Mouse (Mus musculus) embryonic facial prominence, embryonic 13.5 days (tissue): ENCODE results near the gene Insrr. TPM values are rescaled to one million over a fixed set of nuclear protein-coding genes. Genes with fewer than 3 reads are reported as not detected.
A peak's percentile ranks its signal among the peaks of the same experiment; 100 is the strongest.

ENCODE experiments used
- ATAC-seq: fragments of 200-750 bp; cut with Nextera tagmentation; 2 replicates; pipeline ENCODE4 v1.8.0; 2017; ENCODE audit warnings: low read depth; ENCODE audit not compliant: insufficient number of reproducible peaks, insufficient read depth, low FRiP score, low TSS enrichment
- H3K27ac ChIP-seq: fragments of 300-500 bp; sonication (generic); 2 replicates; pipeline ENCODE4 v1.5.1; 2015; ENCODE audit warnings: moderate library complexity, mild to moderate bottlenecking, inconsistent platforms
- H3K27me3 ChIP-seq: fragments of 300-500 bp; sonication (generic); 2 replicates; pipeline ENCODE4 v1.6.1; 2015; ENCODE audit warnings: mild to moderate bottlenecking, inconsistent platforms
- H3K36me3 ChIP-seq: fragments of 300-500 bp; sonication (generic); 2 replicates; pipeline ENCODE4 v1.6.1; 2015; ENCODE audit warnings: mild to moderate bottlenecking, inconsistent platforms
- H3K4me1 ChIP-seq: fragments of 300-500 bp; sonication (generic); 2 replicates; pipeline ENCODE4 v1.6.1; 2015; ENCODE audit warnings: inconsistent platforms
- H3K4me2 ChIP-seq: fragments of 300-500 bp; sonication (generic); 2 replicates; pipeline ENCODE4 v1.6.1; 2015; ENCODE audit warnings: moderate library complexity, mild to moderate bottlenecking, inconsistent platforms
- H3K4me3 ChIP-seq: fragments of 300-500 bp; sonication (generic); 2 replicates; pipeline ENCODE4 v1.5.1; 2015; ENCODE audit warnings: mild to moderate bottlenecking, inconsistent platforms
- H3K9ac ChIP-seq: fragments of 300-500 bp; sonication (generic); 2 replicates; pipeline ENCODE4 v1.6.1; 2015; ENCODE audit warnings: mild to moderate bottlenecking, inconsistent platforms
- H3K9me3 ChIP-seq: fragments of 300-500 bp; sonication (generic); 2 replicates; pipeline ENCODE4 v1.6.1; 2016; ENCODE audit warnings: inconsistent platforms
- WGBS: fragments of 180-500 bp; shearing (Covaris S2); methylation state at CpG from one replicate; pipeline ENCODE4 v1.1.7; 2015; ENCODE audit warnings: mixed read lengths; 5-methylcytosine and 5-hydroxymethylcytosine counted together
- polyA plus RNA-seq: library from polyadenylated mRNA; unstranded; fragments of >200 nt; fragmentation: Nextera tagmentation; extraction: Ambion mirVana; gene quantifications from 2 replicates; pipeline ENCODE4 v1.2.1, GENCODE M21; 2015

Insrr gene
- polyA plus RNA-seq, 1 experiment from 2014 or later: 0.80 TPM

- Histone ChIP-seq H3K9ac (peak overlapping the region; percentile 46; the same call in 1 of the 2 replicates), H3K27me3 (peaks cover 12% of the 10 kb centered on the region), H3K4me2 (peak overlapping the region; percentile 54), H3K9me3 (no peaks in the 10 kb centered on the region), H3K4me3 (peak overlapping the region; percentile 28), H3K4me1 (peaks cover 60% of the 10 kb centered on the region), H3K27ac (peak overlapping the region; percentile 91), H3K36me3 (no peaks in the 10 kb centered on the region)
- WGBS: 7% methylated on average over 15 of the region's 15 CpGs
- peak; percentile 79 for ATAC-seq
These were observed 33.0 kb upstream of the Insrr start for GRCm38 (mm10) chr3:87763683-87764289.

GRCm38 (mm10) chr3:87764506-87764905, 32.2 kb upstream of the Insrr start:
- H3K4me2 ChIP-seq: peak overlapping the region; percentile 54
- peaks cover 56% of the 10 kb centered on the region for H3K4me1 ChIP-seq
- H3K4me3 ChIP-seq: peak overlapping the region; percentile 28
- no peaks in the 10 kb centered on the region for H3K36me3 ChIP-seq
- ATAC-seq: no peak
- H3K27me3 ChIP-seq: peaks cover 15% of the 10 kb centered on the region
- H3K9me3 ChIP-seq: no peaks in the 10 kb centered on the region
- H3K9ac ChIP-seq: peak overlapping the region; percentile 12; the same call in 1 of the 2 replicates
- peak overlapping the region; percentile 91 for H3K27ac ChIP-seq
- 16% methylated on average over 10 of the region's 10 CpGs for WGBS

- no peak for ATAC-seq
- peaks cover 18% of the 10 kb centered on the region for H3K27me3 ChIP-seq
- H3K4me2 ChIP-seq: peak overlapping the region; percentile 54
- no peak overlapping the region for H3K4me3 ChIP-seq
- 26% methylated on average over 10 of the region's 10 CpGs for WGBS
- peaks cover 56% of the 10 kb centered on the region for H3K4me1 ChIP-seq
- H3K36me3 ChIP-seq: no peaks in the 10 kb centered on the region
- H3K9me3 ChIP-seq: no peaks in the 10 kb centered on the region
- peak overlapping the region; percentile 91 for H3K27ac ChIP-seq
- H3K9ac ChIP-seq: peak overlapping the region; percentile 12; the same call in 1 of the 2 replicates
These were observed 31.7 kb upstream of the Insrr start for GRCm38 (mm10) chr3:87765091-87765490.

GRCm38 (mm10) chr3:87765631-87766283, 31.0 kb upstream of the Insrr start:
- ATAC-seq: no peak
- Histone ChIP-seq H3K4me1 (peaks cover 56% of the 10 kb centered on the region), H3K9me3 (no peaks in the 10 kb centered on the region), H3K27ac (peak overlapping the region; percentile 91; the same call in 1 of the 2 replicates), H3K9ac (no peak overlapping the region), H3K27me3 (peaks cover 19% of the 10 kb centered on the region), H3K4me2 (0 out of 2 replicates have a peak overlapping the region, but pooled peaks have one; percentile 54), H3K4me3 (no peak overlapping the region), H3K36me3 (no peaks in the 10 kb centered on the region)
- 74% methylated on average over 5 of the region's 5 CpGs for WGBS

- Histone ChIP-seq H3K9me3 (no peaks in the 10 kb centered on the region), H3K9ac (no peak overlapping the region), H3K27ac (no peak overlapping the region), H3K4me2 (no peak overlapping the region), H3K36me3 (no peaks in the 10 kb centered on the region), H3K27me3 (peaks cover 22% of the 10 kb centered on the region), H3K4me3 (no peak overlapping the region), H3K4me1 (peaks cover 54% of the 10 kb centered on the region)
- 82% methylated on average over 3 of the region's 3 CpGs for WGBS
- no peak for ATAC-seq
These were observed 30.5 kb upstream of the Insrr start for GRCm38 (mm10) chr3:87766284-87766667.

- no peak for ATAC-seq
- Histone ChIP-seq H3K4me2 (peak overlapping the region; percentile 65), H3K9me3 (no peaks in the 10 kb centered on the region), H3K36me3 (no peaks in the 10 kb centered on the region), H3K27me3 (peaks cover 36% of the 10 kb centered on the region), H3K9ac (peak overlapping the region; percentile 37; the same call in 1 of the 2 replicates), H3K27ac (0 out of 2 replicates have a peak overlapping the region, but pooled peaks have one; percentile 30), H3K4me1 (peaks cover 39% of the 10 kb centered on the region), H3K4me3 (peak overlapping the region; percentile 52)
- WGBS: 64% methylated on average over 8 of the region's 8 CpGs
These were observed 29.0 kb upstream of the Insrr start for GRCm38 (mm10) chr3:87767764-87768163.

- no peaks in the 10 kb centered on the region for H3K9me3 ChIP-seq
- peaks cover 33% of the 10 kb centered on the region for H3K4me1 ChIP-seq
- H3K27ac ChIP-seq: peak overlapping the region; percentile 57
- peak overlapping the region; percentile 52 for H3K4me3 ChIP-seq
- H3K27me3 ChIP-seq: peaks cover 37% of the 10 kb centered on the region
- peak overlapping the region; percentile 65 for H3K4me2 ChIP-seq
- no peak for ATAC-seq
- 48% methylated on average over 6 of the region's 6 CpGs for WGBS
- H3K9ac ChIP-seq: peak overlapping the region; percentile 65
- no peaks in the 10 kb centered on the region for H3K36me3 ChIP-seq
These were observed 28.3 kb upstream of the Insrr start for GRCm38 (mm10) chr3:87768431-87768830.

GRCm38 (mm10) chr3:87768844-87769243, 27.9 kb upstream of the Insrr start:
- no peak for ATAC-seq
- Histone ChIP-seq H3K4me2 (peak overlapping the region; percentile 65), H3K36me3 (no peaks in the 10 kb centered on the region), H3K27ac (peak overlapping the region; percentile 57; the same call in 1 of the 2 replicates), H3K9me3 (no peaks in the 10 kb centered on the region), H3K4me3 (peak overlapping the region; percentile 52), H3K27me3 (peaks cover 37% of the 10 kb centered on the region), H3K4me1 (peaks cover 29% of the 10 kb centered on the region), H3K9ac (peak overlapping the region; percentile 65)
- WGBS: under 1% methylated on average over 31 of the region's 37 CpGs

GRCm38 (mm10) chr3:87769506-87769905, 27.2 kb upstream of the Insrr start:
- 80% methylated on average over 8 of the region's 8 CpGs for WGBS
- no peak for ATAC-seq
- Histone ChIP-seq H3K4me3 (no peak overlapping the region), H3K9me3 (no peaks in the 10 kb centered on the region), H3K4me1 (peaks cover 23% of the 10 kb centered on the region), H3K36me3 (no peaks in the 10 kb centered on the region), H3K27ac (no peak overlapping the region), H3K4me2 (no peak overlapping the region), H3K9ac (no peak overlapping the region), H3K27me3 (peaks cover 37% of the 10 kb centered on the region)

- Histone ChIP-seq H3K27ac (no peak overlapping the region), H3K4me1 (peaks cover 15% of the 10 kb centered on the region), H3K9me3 (no peaks in the 10 kb centered on the region), H3K4me2 (no peak overlapping the region), H3K27me3 (peaks cover 38% of the 10 kb centered on the region), H3K4me3 (no peak overlapping the region), H3K36me3 (no peaks in the 10 kb centered on the region), H3K9ac (no peak overlapping the region)
- WGBS: 0% methylated on average over 4 of the region's 4 CpGs
- no peak for ATAC-seq
These were observed 26.5 kb upstream of the Insrr start for GRCm38 (mm10) chr3:87770280-87770679.

- no peak for ATAC-seq
- no peaks in the 10 kb centered on the region for H3K9me3 ChIP-seq
- peaks cover 44% of the 10 kb centered on the region for H3K27me3 ChIP-seq
- H3K4me2 ChIP-seq: no peak overlapping the region
- H3K27ac ChIP-seq: no peak overlapping the region
- peaks cover 11% of the 10 kb centered on the region; the same call in 1 of the 2 replicates for H3K4me1 ChIP-seq
- no peaks in the 10 kb centered on the region for H3K36me3 ChIP-seq
- 46% methylated on average over 6 of the region's 6 CpGs for WGBS
- H3K4me3 ChIP-seq: no peak overlapping the region
- H3K9ac ChIP-seq: no peak overlapping the region
These were observed 25.7 kb upstream of the Insrr start for GRCm38 (mm10) chr3:87771088-87771487.

GRCm38 (mm10) chr3:87778283-87778682, 18.5 kb upstream of the Insrr start:
- Histone ChIP-seq H3K9ac (peak overlapping the region; percentile 7; the same call in 1 of the 2 replicates), H3K36me3 (no peaks in the 10 kb centered on the region), H3K9me3 (no peaks in the 10 kb centered on the region), H3K27me3 (peaks cover 50% of the 10 kb centered on the region), H3K4me3 (no peak overlapping the region), H3K27ac (no peak overlapping the region), H3K4me2 (peak overlapping the region; percentile 42), H3K4me1 (peaks cover 14% of the 10 kb centered on the region)
- WGBS: 56% methylated on average over 23 of the region's 23 CpGs
- ATAC-seq: no peak
